Mouse (Mus musculus) mouse trophoblast stem cell (cell line): ENCODE measurements around the gene Cyp1a1.
"Not testable (repeated sequence)": the region's sequence is repeated elsewhere in the genome, so short reads cannot be mapped to it uniquely, and the experiment has no call there.

Experiments
- in situ Hi-C, 2 experiments: fragments of 300-500 bp; cut with MseI, MboI; formaldehyde crosslinking; loops; 2 replicates in 1 of 2; 3 replicates in 1 of 2; pipeline ENCODE4 v1.15.1; 2025

Gene Cyp1a1

GRCm38 (mm10) chr9:57697380-57697779, 9.7 kb downstream of the Cyp1a1 start:
- in situ Hi-C loops: no loop called here

GRCm38 (mm10) chr9:57698466-57699150, 10.9 kb downstream of the Cyp1a1 start:
- in situ Hi-C loops: no loop called here

GRCm38 (mm10) chr9:57706496-57706895, 18.8 kb downstream of the Cyp1a1 start:
- in situ Hi-C loops: no loop called here

GRCm38 (mm10) chr9:57708068-57708719, 20.5 kb downstream of the Cyp1a1 start, which contains the start of gene Edc3:
TSS of gene Edc3 (plus strand) at chr9:57708540.
- in situ Hi-C loops: no loop called here

- in situ Hi-C loops: no loop called here
These were observed 21.1 kb downstream of the Cyp1a1 start for GRCm38 (mm10) chr9:57708720-57709274.

- in situ Hi-C loops: not testable (repeated sequence)
These were observed 22.5 kb downstream of the Cyp1a1 start for GRCm38 (mm10) chr9:57710214-57710613.

- in situ Hi-C loops: no loop called here
These were observed 24.5 kb downstream of the Cyp1a1 start for GRCm38 (mm10) chr9:57712194-57712593.

- in situ Hi-C loops: no loop called here
These were observed 30.7 kb downstream of the Cyp1a1 start for GRCm38 (mm10) chr9:57718408-57718807.

- in situ Hi-C loops: no loop called here
These were observed 33.0 kb downstream of the Cyp1a1 start for GRCm38 (mm10) chr9:57720736-57721135.

GRCm38 (mm10) chr9:57722371-57722770, 34.6 kb downstream of the Cyp1a1 start:
- in situ Hi-C loops: no loop called here

GRCm38 (mm10) chr9:57723315-57723715, 35.6 kb downstream of the Cyp1a1 start:
- in situ Hi-C loops: no loop called here

- in situ Hi-C loops: no loop called here
These were observed 36.1 kb downstream of the Cyp1a1 start for GRCm38 (mm10) chr9:57723796-57724195.

GRCm38 (mm10) chr9:57724701-57725100, 37.0 kb downstream of the Cyp1a1 start:
- in situ Hi-C loops: no loop called here

- in situ Hi-C loops: no loop called here
These were observed 40.6 kb downstream of the Cyp1a1 start for GRCm38 (mm10) chr9:57728312-57728711.

- in situ Hi-C loops: no loop called here
These were observed 45.9 kb downstream of the Cyp1a1 start for GRCm38 (mm10) chr9:57733606-57734005.

- in situ Hi-C loops: loop anchor here in 1 of 2 experiments (5.0 kb wide), 1 partner anchor 78 kb away; no protein-coding TSS in a partner anchor
These were observed 52.1 kb downstream of the Cyp1a1 start for GRCm38 (mm10) chr9:57739863-57740262.

GRCm38 (mm10) chr9:57744462-57745091, 56.8 kb downstream of the Cyp1a1 start:
- in situ Hi-C loops: loop anchor here (5.0 kb wide), 1 partner anchor 82 kb away; no protein-coding TSS in a partner anchor

GRCm38 (mm10) chr9:57747067-57747466, 59.3 kb downstream of the Cyp1a1 start:
- in situ Hi-C loops: loop anchor here in 1 of 2 experiments (5.0 kb wide), 1 partner anchor 85 kb away; no protein-coding TSS in a partner anchor

GRCm38 (mm10) chr9:57748137-57748536, 60.4 kb downstream of the Cyp1a1 start:
- in situ Hi-C loops: loop anchor here in 1 of 2 experiments (5.0 kb wide), 1 partner anchor 86 kb away; no protein-coding TSS in a partner anchor

- in situ Hi-C loops: loop anchor here in 1 of 2 experiments (5.0 kb wide), 1 partner anchor 87 kb away; no protein-coding TSS in a partner anchor
These were observed 61.1 kb downstream of the Cyp1a1 start for GRCm38 (mm10) chr9:57748831-57749230.

GRCm38 (mm10) chr9:57750901-57751300, 63.2 kb downstream of the Cyp1a1 start:
- in situ Hi-C loops: no loop called here
